Mouse (Mus musculus): Measurements from ENCODE around the gene Adamts1. TPM values are rescaled to one million over a fixed set of nuclear protein-coding genes. Genes with fewer than 3 reads are reported as not detected.

Gene Adamts1
- polyA plus RNA-seq (2017; shearing (Covaris generic)) = 0.26 TPM

DNA sequence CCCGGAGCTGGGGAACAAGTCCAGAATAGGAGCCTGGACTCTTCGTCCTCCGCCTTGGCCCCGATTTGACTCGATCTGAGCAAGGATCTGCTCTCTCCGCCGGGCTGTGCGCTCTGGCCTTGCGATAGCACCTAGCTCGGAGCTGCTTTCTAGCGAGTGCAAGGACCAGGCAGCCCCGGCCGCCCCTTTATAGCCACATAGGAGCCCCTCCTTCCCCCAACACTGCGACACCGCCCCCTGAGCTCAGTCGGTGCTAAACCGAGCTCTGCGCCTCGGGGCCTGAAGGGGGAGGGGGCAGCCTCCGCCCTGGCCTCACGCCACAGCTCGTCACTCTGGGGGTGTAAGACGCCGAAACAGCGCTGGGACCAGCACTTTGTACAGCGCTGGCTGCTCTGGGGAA lies at the start of gene Adamts1:
Gene Adamts1, minus strand, starts transcription at position 160 of the 400 bp plus-strand sequence.

Other genes with a start within 250 kb of the Adamts1 start
- gene Cyyr1, start 249.7 kb downstream of the Adamts1 start, polyA plus RNA-seq (2017; shearing (Covaris generic)) = 0.11 TPM
- 0.07 TPM for gene Adamts5, start 98.7 kb upstream of the Adamts1 start, polyA plus RNA-seq (2017; shearing (Covaris generic))

Data from effector memory CD4-positive, alpha-beta T cell, adult 7 months (primary cell).